ENCODE assay signal across 11 mouse cellular contexts in the genomic region with DNA sequence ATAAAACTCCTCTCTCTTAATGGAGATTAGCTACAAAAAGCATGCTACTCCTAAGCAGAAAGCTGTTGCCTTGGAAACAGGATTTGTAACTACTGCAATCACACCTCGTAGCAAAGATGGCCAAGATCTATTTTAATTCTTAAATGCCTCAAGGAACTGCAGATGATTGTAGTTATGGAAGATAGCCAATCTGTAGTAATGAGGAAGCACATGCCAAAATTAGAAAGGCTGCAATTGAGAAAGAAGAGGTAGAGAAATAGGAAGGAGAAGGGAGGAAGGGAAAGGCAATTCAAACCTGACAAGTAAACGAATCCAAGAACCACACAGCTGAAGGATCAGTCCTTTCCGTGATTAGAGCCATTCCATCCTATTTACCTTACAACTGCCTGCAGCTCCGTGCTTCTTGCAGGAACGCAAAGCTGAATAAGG. TPM values are rescaled to one million over a fixed set of nuclear protein-coding genes. Genes with fewer than 3 reads are reported as not detected.
DNase-seq lines count a peak whose midpoint lies in the region; ATAC-seq and TF ChIP-seq lines count a peak whose summit lies in the region.
"Had no signal": no experiment of that assay in that cellular context is flagged by ENCODE, and none has a peak within 500 bp of the region (broad histone marks: within the 10 kb centered on the region; RNA-seq: fewer than 3 reads in every experiment).

No protein-coding gene starts in this region.

- TF ChIP-seq CTCF in kidney, postnatal 0 days (IDR thresholded peaks at IDR 0.05; ENCODE audit: low read depth): no peak
- TF ChIP-seq CTCF in kidney, adult 2 months (conservative IDR thresholded peaks at IDR 0.05; ENCODE audit: insufficient read depth, insufficient read length, low read depth, low read length): no peak
- TF ChIP-seq CTCF in hindbrain, postnatal 0 days (IDR thresholded peaks at IDR 0.05; ENCODE audit: low read depth): no peak

- no peak for TF ChIP-seq POLR2A in kidney, adult 2 months (IDR thresholded peaks at IDR 0.05; ENCODE audit: low read depth, low read length)

- H3K4me2 ChIP-seq in kidney, postnatal 0 days (ENCODE audit: low read length): no peak overlapping the region
- peak overlapping the region; percentile 16; the same call in 1 of the 2 replicates for H3K4me2 ChIP-seq in hindbrain, postnatal 0 days (ENCODE audit: low read depth, low read length)

- no peak for ATAC-seq in kidney, postnatal 0 days (replicated peaks; ENCODE audit: low FRiP score, low read depth)
- ATAC-seq in hindbrain, postnatal 0 days: peak; percentile 54; the same call in 1 of the 2 replicates

- H3K27me3 ChIP-seq in kidney, postnatal 0 days (ENCODE audit: insufficient read depth, low read length): no peaks in the 10 kb centered on the region
- no peaks in the 10 kb centered on the region for H3K27me3 ChIP-seq in kidney, adult 2 months (replicated peaks; ENCODE audit: control insufficient read depth, insufficient read depth, low read length)
- H3K27me3 ChIP-seq in hindbrain, postnatal 0 days (ENCODE audit: insufficient read depth, low read length): no peaks in the 10 kb centered on the region
- H3K27me3 ChIP-seq: megakaryocyte, embryonic 14.5 days had no signal

- no peaks in the 10 kb centered on the region for H3K4me1 ChIP-seq in kidney, postnatal 0 days (replicated peaks; ENCODE audit: insufficient read depth, low read length)
- H3K4me1 ChIP-seq in kidney, adult 2 months (ENCODE audit: control insufficient read depth, insufficient read depth, low read length): peaks cover 6% of the 10 kb centered on the region; the same call in 1 of the 2 replicates
- H3K4me1 ChIP-seq in hindbrain, postnatal 0 days (ENCODE audit: insufficient read depth, low read length): peaks cover 14% of the 10 kb centered on the region

- H3K27ac ChIP-seq in kidney, postnatal 0 days: no peak overlapping the region
- no peak overlapping the region for H3K27ac ChIP-seq in kidney, adult 2 months (ENCODE audit: insufficient read depth, low read depth, low read length)
- H3K27ac ChIP-seq in hindbrain, postnatal 0 days: peak overlapping the region; percentile 67

- H3K36me3 ChIP-seq in kidney, postnatal 0 days (ENCODE audit: insufficient read depth, low read length): no peaks in the 10 kb centered on the region
- no peaks in the 10 kb centered on the region for H3K36me3 ChIP-seq in kidney, adult 2 months (ENCODE audit: control insufficient read depth, insufficient read depth, low read length)
- no peaks in the 10 kb centered on the region for H3K36me3 ChIP-seq in hindbrain, postnatal 0 days (ENCODE audit: insufficient read depth, low read length)

- 28% methylated on average over 5 of the region's 5 CpGs for WGBS in kidney, postnatal 0 days
- WGBS in kidney, adult 2 months: 41% methylated on average over 5 of the region's 5 CpGs
- 21% methylated on average over 5 of the region's 5 CpGs for WGBS in hindbrain, postnatal 0 days

- no peak overlapping the region for H3K9ac ChIP-seq in kidney, postnatal 0 days (ENCODE audit: low read depth, low read length)
- H3K9ac ChIP-seq in hindbrain, postnatal 0 days (replicated peaks; ENCODE audit: low read length): no peak overlapping the region

- H3K9me3 ChIP-seq in kidney, postnatal 0 days (replicated peaks; ENCODE audit: low read length): no peaks in the 10 kb centered on the region
- no peaks in the 10 kb centered on the region for H3K9me3 ChIP-seq in hindbrain, postnatal 0 days (ENCODE audit: low read length)

- H3K4me3 ChIP-seq in kidney, postnatal 0 days (replicated peaks; ENCODE audit: low read depth, low read length): no peak overlapping the region
- no peak overlapping the region for H3K4me3 ChIP-seq in kidney, adult 2 months (ENCODE audit: insufficient read depth, low read depth, low read length)
- H3K4me3 ChIP-seq in hindbrain, postnatal 0 days (ENCODE audit: low read length): no peak overlapping the region
- H3K4me3 ChIP-seq: megakaryocyte, embryonic 14.5 days had no signal

- DNase-seq in cerebellum, adult 9-10 months: peak; percentile 31
- no peak for DNase-seq in cerebellum, adult 18-20 months
- DNase-seq in kidney, postnatal 0 days (ENCODE audit: low spot score): peak; percentile 21
- DNase-seq in kidney, adult 2 months: no peak
- peak; percentile 34 for DNase-seq in Muller cell, postnatal 12 days (ENCODE audit: inconsistent ontology term)
- DNase-seq in hindbrain, postnatal 0 days (ENCODE audit: low spot score): peak; percentile 67
- no peak for DNase-seq in thymus, postnatal 0 days (ENCODE audit: low spot score)
- DNase-seq in urinary bladder, adult 18-20 months (ENCODE audit: low spot score in 2 of 2): no peak
- DNase-seq: adrenal gland, postnatal 14 days; kidney, adult 11 months had no signal

RNA-seq across cellular contexts. Expression of a gene that starts 27.5 kb away (rescaled TPM):
- 4.3 and 4.5 TPM in 2 replicates for polyA plus RNA-seq in kidney, postnatal 0 days (2015; fragmentation: Nextera tagmentation; extraction: Ambion mirVana)
- polyA plus RNA-seq in kidney, adult 2 months (2012; rRNA removed): 14.0 and 17.8 TPM in 2 replicates
- 41.9 and 82.9 TPM in 2 replicates for total RNA-seq in hindbrain, postnatal 0 days (2014; rRNA removed)
- polyA plus RNA-seq in hindbrain, postnatal 0 days (2015; fragmentation: Nextera tagmentation; extraction: Ambion mirVana): 13.7 and 13.8 TPM in 2 replicates
- polyA plus RNA-seq in thymus, postnatal 0 days (2015; fragmentation: Nextera tagmentation; extraction: Ambion mirVana): 34.3 and 42.6 TPM in 2 replicates

Comparison
In these comparisons a context has a peak if more than half of its experiments do, and no peak if none do; other contexts are left out.
1. DNase-seq: peak in cerebellum, adult 9-10 months (single experiment), kidney, postnatal 0 days (single experiment), Muller cell, postnatal 12 days (single experiment) and hindbrain, postnatal 0 days (single experiment); none in cerebellum, adult 18-20 months (0 of 2), kidney, adult 2 months (single experiment), thymus, postnatal 0 days (single experiment) and urinary bladder, adult 18-20 months (0 of 2).